Mouse (Mus musculus) olfactory bulb, adult 2 months (tissue): Measurements from ENCODE around the gene Fmo5.

Experiments
- CTCF ChIP-seq: fragments of 200-500 bp; IDR thresholded peaks from 2 replicates; pipeline ENCODE4 v1.5.1; 2012; ENCODE audit warnings: low read depth, mild to moderate bottlenecking, low read length, moderate library complexity; ENCODE audit not compliant: insufficient read depth
- POLR2A ChIP-seq: fragments of 200-500 bp; IDR thresholded peaks from 2 replicates; pipeline ENCODE4 v1.6.1; 2012; ENCODE audit warnings: mild to moderate bottlenecking, low read depth, low read length, moderate library complexity; ENCODE audit not compliant: insufficient read depth

DNA sequence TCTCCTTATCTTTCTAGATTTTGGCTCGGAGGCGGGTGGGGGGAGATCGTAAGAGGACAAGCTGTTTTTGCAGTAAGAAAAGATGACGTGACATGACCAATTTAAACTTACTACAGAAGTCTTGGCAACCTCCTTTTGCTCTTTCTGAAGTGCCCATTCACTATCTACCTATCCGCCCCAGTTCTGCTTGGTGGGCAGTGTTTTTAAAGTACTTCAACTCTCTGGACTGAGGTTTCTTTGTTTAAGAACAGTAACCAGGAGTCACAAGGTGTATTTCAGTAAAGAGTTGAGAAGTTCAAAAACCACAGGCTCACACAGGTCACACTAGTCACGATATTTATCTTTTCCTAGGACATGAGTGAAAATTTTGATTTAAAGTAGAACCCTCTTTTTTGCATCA lies 33.5 kb upstream of the Fmo5 start:
- TF ChIP-seq CTCF (no peak), POLR2A (no peak)
